Mouse (Mus musculus): ENCODE data around the gene Usp43. TPM values are rescaled to one million over a fixed set of nuclear protein-coding genes. Genes with fewer than 3 reads are reported as not detected.

The Usp43 gene
- polyA plus RNA-seq, 1 experiment from 2014 or later, result 3.3 TPM

DNA sequence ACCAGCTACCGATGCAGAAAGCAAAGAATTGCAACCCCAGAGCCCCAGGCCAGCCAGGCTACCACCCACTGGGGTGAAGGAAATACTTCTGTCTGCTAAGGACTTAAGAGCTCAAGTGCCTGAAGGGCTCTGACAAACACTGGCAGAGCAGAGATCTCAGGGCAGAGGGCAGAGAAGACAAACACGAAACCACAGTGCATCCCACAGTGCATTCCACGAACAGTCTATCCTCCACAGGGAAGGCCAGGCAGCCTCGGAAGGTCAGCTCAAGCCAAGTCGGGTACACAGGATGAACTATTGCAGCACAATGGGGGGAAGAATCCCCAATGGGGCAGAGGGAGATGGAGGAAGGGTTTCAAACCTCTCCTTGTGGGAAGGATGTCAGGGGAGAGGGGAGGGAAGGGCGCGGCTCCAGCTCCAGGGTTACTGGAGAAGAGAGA is 60.5 kb downstream of the Usp43 start:
- no peaks in the 10 kb centered on the region for H3K9me3 ChIP-seq (ENCODE audit: control insufficient read depth, low read length)
- peaks cover 14% of the 10 kb centered on the region for H3K4me1 ChIP-seq (ENCODE audit: control insufficient read depth, insufficient read depth, low read length)
- H3K4me2 ChIP-seq (ENCODE audit: low read depth, low read length), result no peak overlapping the region
- peak; percentile 8; the same call in 1 of the 2 replicates for ATAC-seq
- H3K27me3 ChIP-seq (replicated peaks; ENCODE audit: control insufficient read depth, insufficient read depth, low read length), result no peaks in the 10 kb centered on the region
- no peak overlapping the region for H3K4me3 ChIP-seq (ENCODE audit: low read length)
- peak overlapping the region; percentile 18 for H3K27ac ChIP-seq (ENCODE audit: low read length)
- no peaks in the 10 kb centered on the region for H3K36me3 ChIP-seq (ENCODE audit: control insufficient read depth, insufficient read depth, low read length)
- 7% methylated on average over 7 of the region's 7 CpGs for WGBS
- peak overlapping the region; percentile 25; the same call in 1 of the 2 replicates for H3K9ac ChIP-seq (ENCODE audit: low read depth, low read length)

DNA sequence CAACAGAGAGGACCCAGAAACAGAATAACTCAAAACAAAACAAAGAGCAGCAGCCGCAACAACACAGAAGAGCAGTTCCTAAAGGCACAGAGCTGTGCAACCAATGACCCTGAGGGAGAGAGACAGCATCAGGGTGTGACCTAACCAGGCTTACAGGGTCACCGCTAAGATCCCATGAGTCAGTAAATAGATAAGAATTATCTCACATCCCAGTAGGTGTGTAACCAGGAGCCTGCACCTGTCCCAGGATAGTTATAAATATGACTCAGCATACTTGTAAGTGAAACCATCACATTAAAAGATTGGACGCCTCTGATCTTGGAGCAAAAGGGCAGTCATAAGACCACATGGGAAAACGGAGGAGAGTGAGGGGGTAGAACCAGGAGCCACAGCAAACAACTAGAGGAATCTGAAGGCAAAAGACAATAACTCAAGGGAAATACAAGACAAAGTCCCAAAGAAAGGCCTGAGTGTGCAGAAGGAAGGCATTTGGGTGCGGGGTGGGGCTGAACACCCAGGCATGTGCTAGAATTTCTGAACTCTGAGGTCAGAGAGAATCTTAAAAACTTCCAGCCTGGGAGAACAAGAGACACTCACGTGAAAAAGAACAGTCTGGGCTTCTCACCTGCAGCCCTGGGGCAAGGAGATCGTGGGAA is 61.1 kb downstream of the Usp43 start:
- H3K4me2 ChIP-seq (ENCODE audit: low read depth, low read length), result no peak overlapping the region
- no peak overlapping the region for H3K9ac ChIP-seq (ENCODE audit: low read depth, low read length)
- H3K27me3 ChIP-seq (replicated peaks; ENCODE audit: control insufficient read depth, insufficient read depth, low read length), result no peaks in the 10 kb centered on the region
- ATAC-seq, result peak; percentile 90
- no peaks in the 10 kb centered on the region for H3K9me3 ChIP-seq (ENCODE audit: control insufficient read depth, low read length)
- H3K4me3 ChIP-seq (ENCODE audit: low read length), result no peak overlapping the region
- no peaks in the 10 kb centered on the region; the same call in 1 of the 2 replicates for H3K36me3 ChIP-seq (ENCODE audit: control insufficient read depth, insufficient read depth, low read length)
- H3K4me1 ChIP-seq (ENCODE audit: control insufficient read depth, insufficient read depth, low read length), result peaks cover 14% of the 10 kb centered on the region
- H3K27ac ChIP-seq (ENCODE audit: low read length), result peak overlapping the region; percentile 18
- WGBS, result 43% methylated on average over 7 of the region's 7 CpGs

DNA sequence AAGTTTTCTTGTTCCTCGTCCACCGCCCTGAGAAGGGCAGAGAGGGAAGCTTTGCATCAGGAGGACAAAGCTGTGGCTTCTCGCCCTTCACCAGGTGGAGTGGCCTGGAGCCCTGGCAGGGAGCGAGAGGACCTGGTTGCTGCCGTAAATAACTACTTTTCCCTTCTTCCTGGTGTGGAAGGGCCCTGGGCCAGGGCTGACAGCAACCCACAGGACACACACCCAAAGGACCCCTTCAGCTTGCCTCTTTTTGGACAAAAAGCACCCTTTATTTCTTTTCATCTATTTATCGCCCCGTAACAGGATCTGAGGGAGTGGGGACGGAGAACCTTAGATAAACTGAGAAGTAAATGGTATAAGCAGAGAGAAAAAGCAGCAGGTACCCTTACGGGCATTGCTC is 63.4 kb downstream of the Usp43 start:
- Histone ChIP-seq H3K4me3 (ENCODE audit: low read length) (no peak overlapping the region), H3K27me3 (replicated peaks; ENCODE audit: control insufficient read depth, insufficient read depth, low read length) (no peaks in the 10 kb centered on the region), H3K27ac (ENCODE audit: low read length) (no peak overlapping the region), H3K9ac (ENCODE audit: low read depth, low read length) (no peak overlapping the region), H3K4me1 (ENCODE audit: control insufficient read depth, insufficient read depth, low read length) (peaks cover 14% of the 10 kb centered on the region), H3K9me3 (ENCODE audit: control insufficient read depth, low read length) (no peaks in the 10 kb centered on the region), H3K36me3 (ENCODE audit: control insufficient read depth, insufficient read depth, low read length) (no peaks in the 10 kb centered on the region; the same call in none of the 2 replicates), H3K4me2 (ENCODE audit: low read depth, low read length) (no peak overlapping the region)
- WGBS, result 82% methylated on average over 9 of the region's 9 CpGs
- ATAC-seq, result no peak

DNA sequence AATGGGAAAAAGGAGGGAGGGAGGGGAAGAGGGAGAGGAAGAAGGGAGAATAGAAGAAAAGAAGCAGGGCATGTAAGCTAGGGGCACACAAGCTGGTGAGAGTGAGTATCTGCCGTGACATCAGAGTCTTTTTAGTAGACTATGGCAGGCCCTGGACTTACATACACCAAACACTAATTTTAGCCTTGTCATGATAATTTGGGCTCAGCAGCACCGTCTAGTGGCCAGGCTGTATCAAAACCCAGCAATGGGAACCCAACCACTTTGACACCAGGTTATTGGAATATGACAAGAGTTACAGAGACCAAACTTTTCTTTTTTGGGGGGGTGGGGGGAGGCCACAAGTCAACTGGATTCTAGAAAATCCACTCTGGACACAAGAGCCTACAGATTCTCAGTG is 66.9 kb downstream of the Usp43 start:
- 51% methylated on average over 2 of the region's 2 CpGs for WGBS

DNA sequence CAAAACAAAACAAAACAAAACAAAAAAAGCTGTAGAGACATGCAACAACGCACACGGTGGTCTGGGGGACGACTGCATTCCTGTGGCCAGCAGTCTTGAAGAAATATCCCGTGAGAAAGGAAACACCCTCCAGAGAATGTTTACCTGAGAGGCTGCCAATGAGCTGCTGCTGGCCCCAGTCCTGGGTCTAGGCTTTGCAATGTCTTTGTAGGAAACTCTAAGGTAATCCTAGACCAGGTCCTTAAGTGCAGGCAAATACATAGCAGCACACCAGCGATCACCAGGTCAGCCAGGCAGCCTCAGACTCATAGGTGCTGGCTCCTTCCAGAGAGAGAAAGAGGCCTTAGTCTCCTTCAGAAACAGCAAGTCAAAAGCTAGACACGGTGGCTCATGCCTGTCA is 68.0 kb downstream of the Usp43 start:
- Histone ChIP-seq H3K27ac (ENCODE audit: low read length) (no peak overlapping the region), H3K9me3 (ENCODE audit: control insufficient read depth, low read length) (no peaks in the 10 kb centered on the region), H3K27me3 (replicated peaks; ENCODE audit: control insufficient read depth, insufficient read depth, low read length) (no peaks in the 10 kb centered on the region), H3K9ac (ENCODE audit: low read depth, low read length) (no peak overlapping the region), H3K4me3 (ENCODE audit: low read length) (no peak overlapping the region), H3K4me2 (ENCODE audit: low read depth, low read length) (no peak overlapping the region), H3K4me1 (ENCODE audit: control insufficient read depth, insufficient read depth, low read length) (no peaks in the 10 kb centered on the region), H3K36me3 (ENCODE audit: control insufficient read depth, insufficient read depth, low read length) (no peaks in the 10 kb centered on the region; the same call in none of the 2 replicates)
- WGBS, result 41% methylated on average over 6 of the region's 6 CpGs
- ATAC-seq, result no peak

More for the DNA sequence above, 66.9 kb downstream of the Usp43 start:
- H3K9ac ChIP-seq (ENCODE audit: low read depth, low read length), result no peak overlapping the region
- no peak overlapping the region for H3K4me3 ChIP-seq (ENCODE audit: low read length)
- H3K4me2 ChIP-seq (ENCODE audit: low read depth, low read length), result no peak overlapping the region
- no peaks in the 10 kb centered on the region for H3K4me1 ChIP-seq (ENCODE audit: control insufficient read depth, insufficient read depth, low read length)
- ATAC-seq, result no peak
- no peak overlapping the region for H3K27ac ChIP-seq (ENCODE audit: low read length)
- H3K9me3 ChIP-seq (ENCODE audit: control insufficient read depth, low read length), result no peaks in the 10 kb centered on the region
- no peaks in the 10 kb centered on the region; the same call in none of the 2 replicates for H3K36me3 ChIP-seq (ENCODE audit: control insufficient read depth, insufficient read depth, low read length)
- H3K27me3 ChIP-seq (replicated peaks; ENCODE audit: control insufficient read depth, insufficient read depth, low read length), result no peaks in the 10 kb centered on the region

- Histone ChIP-seq H3K9me3 (ENCODE audit: control insufficient read depth, low read length) (no peaks in the 10 kb centered on the region), H3K27me3 (replicated peaks; ENCODE audit: control insufficient read depth, insufficient read depth, low read length) (no peaks in the 10 kb centered on the region), H3K9ac (ENCODE audit: low read depth, low read length) (no peak overlapping the region), H3K4me1 (ENCODE audit: control insufficient read depth, insufficient read depth, low read length) (no peaks in the 10 kb centered on the region), H3K4me3 (ENCODE audit: low read length) (no peak overlapping the region), H3K27ac (ENCODE audit: low read length) (no peak overlapping the region), H3K4me2 (ENCODE audit: low read depth, low read length) (no peak overlapping the region), H3K36me3 (ENCODE audit: control insufficient read depth, insufficient read depth, low read length) (no peaks in the 10 kb centered on the region; the same call in none of the 2 replicates)
- ATAC-seq, result no peak
- WGBS, result 47% methylated on average over 5 of the region's 5 CpGs
Measured at GRCm38 (mm10) chr11:67851770-67852169, 70.2 kb downstream of the Usp43 start.

- H3K27ac ChIP-seq (ENCODE audit: low read length), result no peak overlapping the region
- no peaks in the 10 kb centered on the region for H3K27me3 ChIP-seq (replicated peaks; ENCODE audit: control insufficient read depth, insufficient read depth, low read length)
- H3K4me1 ChIP-seq (ENCODE audit: control insufficient read depth, insufficient read depth, low read length), result no peaks in the 10 kb centered on the region
- H3K9me3 ChIP-seq (ENCODE audit: control insufficient read depth, low read length), result no peaks in the 10 kb centered on the region
- no peaks in the 10 kb centered on the region for H3K36me3 ChIP-seq (ENCODE audit: control insufficient read depth, insufficient read depth, low read length)
- H3K4me3 ChIP-seq (ENCODE audit: low read length), result no peak overlapping the region
- WGBS, result 80% methylated on average over 4 of the region's 4 CpGs
- H3K9ac ChIP-seq (ENCODE audit: low read depth, low read length), result no peak overlapping the region
- no peak for ATAC-seq
- no peak overlapping the region for H3K4me2 ChIP-seq (ENCODE audit: low read depth, low read length)
Measured at GRCm38 (mm10) chr11:67845193-67845592, 76.8 kb downstream of the Usp43 start.

GRCm38 (mm10) chr11:67839810-67840209 is 82.1 kb downstream of the Usp43 start:
- H3K36me3 ChIP-seq (ENCODE audit: control insufficient read depth, insufficient read depth, low read length), result no peaks in the 10 kb centered on the region
- no peak overlapping the region for H3K27ac ChIP-seq (ENCODE audit: low read length)
- H3K9me3 ChIP-seq (ENCODE audit: control insufficient read depth, low read length), result no peaks in the 10 kb centered on the region
- no peak overlapping the region for H3K4me2 ChIP-seq (ENCODE audit: low read depth, low read length)
- no peak overlapping the region for H3K9ac ChIP-seq (ENCODE audit: low read depth, low read length)
- no peaks in the 10 kb centered on the region for H3K27me3 ChIP-seq (replicated peaks; ENCODE audit: control insufficient read depth, insufficient read depth, low read length)
- no peak overlapping the region for H3K4me3 ChIP-seq (ENCODE audit: low read length)
- no peaks in the 10 kb centered on the region for H3K4me1 ChIP-seq (ENCODE audit: control insufficient read depth, insufficient read depth, low read length)
- 89% methylated on average over 1 of the region's 1 CpGs for WGBS
- ATAC-seq, result no peak

DNA sequence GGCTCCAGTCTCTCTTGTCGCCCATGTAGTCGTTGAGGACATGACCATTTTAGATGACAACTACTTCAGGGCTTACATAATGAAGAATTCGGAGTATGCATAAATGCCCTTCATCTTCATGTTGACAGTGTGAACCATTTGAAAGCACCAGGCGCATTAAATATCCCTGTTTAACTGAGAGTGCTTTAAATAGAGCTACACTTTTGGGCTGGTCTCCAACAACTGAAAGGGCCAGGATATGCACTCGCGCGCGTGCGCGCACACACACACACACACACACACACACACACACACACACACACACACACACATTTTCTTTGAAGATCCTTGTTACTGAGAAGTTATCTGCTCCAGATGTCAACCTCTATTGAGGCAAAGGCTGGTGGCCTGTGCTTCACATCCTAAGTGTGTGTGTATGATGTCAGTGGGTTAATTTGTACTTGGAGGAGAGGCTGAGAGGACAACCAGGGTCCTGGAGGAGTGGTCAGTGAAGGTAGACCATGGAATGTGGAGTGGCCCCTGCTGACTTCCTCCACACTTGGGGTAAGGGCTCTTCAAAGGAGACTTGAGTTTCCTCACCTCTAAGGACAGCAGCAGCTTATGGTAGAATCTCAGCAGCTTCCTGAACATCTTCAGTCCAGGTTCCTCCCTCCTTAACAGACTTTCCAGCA is 86.4 kb downstream of the Usp43 start:
- 78% methylated on average over 10 of the region's 10 CpGs for WGBS

More for the DNA sequence above, 86.4 kb downstream of the Usp43 start:
- Histone ChIP-seq H3K36me3 (ENCODE audit: control insufficient read depth, insufficient read depth, low read length) (no peaks in the 10 kb centered on the region), H3K9me3 (ENCODE audit: control insufficient read depth, low read length) (no peaks in the 10 kb centered on the region), H3K4me3 (ENCODE audit: low read length) (no peak overlapping the region), H3K4me1 (ENCODE audit: control insufficient read depth, insufficient read depth, low read length) (no peaks in the 10 kb centered on the region), H3K9ac (ENCODE audit: low read depth, low read length) (no peak overlapping the region), H3K27ac (ENCODE audit: low read length) (no peak overlapping the region), H3K27me3 (replicated peaks; ENCODE audit: control insufficient read depth, insufficient read depth, low read length) (no peaks in the 10 kb centered on the region), H3K4me2 (ENCODE audit: low read depth, low read length) (no peak overlapping the region)
- no peak for ATAC-seq
